In the genomic region with DNA sequence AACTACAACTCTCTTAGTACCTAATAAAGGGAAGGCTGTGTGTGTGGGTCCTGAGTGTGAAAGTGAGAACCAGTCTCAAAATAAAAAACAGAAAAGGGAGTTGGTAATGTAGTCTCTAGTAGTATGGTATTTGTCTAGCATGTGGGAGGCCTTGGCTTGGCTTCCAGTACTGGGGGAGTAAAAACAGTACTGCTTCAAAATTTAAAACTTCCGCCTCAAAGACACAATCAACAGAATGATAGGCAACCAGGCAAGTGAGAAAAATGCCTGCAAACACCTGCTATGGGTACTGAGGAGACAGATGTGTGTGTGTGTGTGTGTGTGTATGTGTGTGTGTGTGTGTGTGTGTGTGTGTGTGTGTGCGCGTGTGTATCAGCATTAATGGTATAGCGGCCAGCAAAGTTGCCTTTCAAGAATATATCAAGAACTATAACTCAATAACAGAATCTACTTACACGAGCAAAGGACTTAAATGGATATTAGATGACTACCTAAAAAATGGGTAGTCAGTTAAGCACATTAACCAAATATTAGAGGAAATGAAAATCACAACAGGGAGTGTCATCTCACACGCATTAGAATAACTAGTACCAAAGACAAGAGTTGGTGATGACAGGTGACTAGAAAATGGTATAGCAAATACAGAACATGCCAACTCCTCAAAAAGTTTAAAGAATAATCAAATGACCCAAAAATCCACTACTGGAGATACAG, we compare ENCODE assay signal across 10 mouse cellular contexts. TPM values are rescaled to one million over a fixed set of nuclear protein-coding genes. Genes with fewer than 3 reads are reported as not detected.
DNase-seq lines count a peak whose midpoint lies in the region; ATAC-seq and TF ChIP-seq lines count a peak whose summit lies in the region.
"Had no signal": no experiment of that assay in that cellular context is flagged by ENCODE, and none has a peak within 500 bp of the region (broad histone marks: within the 10 kb centered on the region; RNA-seq: fewer than 3 reads in every experiment).

No protein-coding gene starts in this region.

- WGBS in kidney, postnatal 0 days, result 90% methylated on average over 6 of the region's 6 CpGs
- WGBS in embryonic facial prominence, embryonic 11.5 days, result 94% methylated on average over 6 of the region's 6 CpGs
- 95% methylated on average over 6 of the region's 6 CpGs for WGBS in forebrain, embryonic 15.5 days
- 93% methylated on average over 6 of the region's 6 CpGs for WGBS in midbrain, embryonic 11.5 days

- TF ChIP-seq CTCF in kidney, postnatal 0 days (IDR thresholded peaks at IDR 0.05; ENCODE audit: low read depth), result no peak

- no peak overlapping the region for H3K27ac ChIP-seq in kidney, postnatal 0 days
- no peak overlapping the region for H3K27ac ChIP-seq in embryonic facial prominence, embryonic 11.5 days (replicated peaks; ENCODE audit: low read depth, low read length)
- no peak overlapping the region for H3K27ac ChIP-seq in forebrain, embryonic 15.5 days (replicated peaks)
- H3K27ac ChIP-seq in midbrain, embryonic 11.5 days (ENCODE audit: low read depth, low read length), result no peak overlapping the region

- peak overlapping the region; percentile 88 for H3K4me2 ChIP-seq in kidney, postnatal 0 days (ENCODE audit: low read length)
- H3K4me2 ChIP-seq in embryonic facial prominence, embryonic 11.5 days (ENCODE audit: low read depth, low read length), result peak overlapping the region; percentile 49; the same call in 1 of the 2 replicates
- H3K4me2 ChIP-seq in forebrain, embryonic 15.5 days (replicated peaks), result no peak overlapping the region
- peak overlapping the region; percentile 74; the same call in 1 of the 2 replicates for H3K4me2 ChIP-seq in midbrain, embryonic 11.5 days

- H3K9me3 ChIP-seq in kidney, postnatal 0 days (replicated peaks; ENCODE audit: low read length), result no peaks in the 10 kb centered on the region
- H3K9me3 ChIP-seq in embryonic facial prominence, embryonic 11.5 days (replicated peaks; ENCODE audit: control insufficient read depth, low read length), result no peaks in the 10 kb centered on the region
- H3K9me3 ChIP-seq in forebrain, embryonic 15.5 days, result no peaks in the 10 kb centered on the region
- H3K9me3 ChIP-seq in midbrain, embryonic 11.5 days (ENCODE audit: control insufficient read depth, low read length), result no peaks in the 10 kb centered on the region

- H3K36me3 ChIP-seq in kidney, postnatal 0 days (ENCODE audit: insufficient read depth, low read length), result peaks cover 6% of the 10 kb centered on the region; the same call in 1 of the 2 replicates
- H3K36me3 ChIP-seq in embryonic facial prominence, embryonic 11.5 days (replicated peaks; ENCODE audit: control insufficient read depth, insufficient read depth, low read depth, low read length), result no peaks in the 10 kb centered on the region
- peaks cover 4% of the 10 kb centered on the region; the same call in 1 of the 2 replicates for H3K36me3 ChIP-seq in forebrain, embryonic 15.5 days
- no peaks in the 10 kb centered on the region for H3K36me3 ChIP-seq in midbrain, embryonic 11.5 days (ENCODE audit: control insufficient read depth, insufficient read depth, low read length)

- no peak for DNase-seq in kidney, postnatal 0 days (ENCODE audit: low spot score)
- DNase-seq in kidney, postnatal 10 days, result no peak
- DNase-seq in embryonic facial prominence, embryonic 11.5 days (ENCODE audit: low spot score), result no peak
- DNase-seq in midbrain, embryonic 11.5 days (ENCODE audit: low spot score, missing footprints), result no peak
- DNase-seq in ovary, adult 18-20 months (ENCODE audit: low spot score), result no peak
- DNase-seq in adrenal gland, postnatal 36 days, result no peak
- no peak for DNase-seq in testis, postnatal 10 days (ENCODE audit: low spot score)
- DNase-seq: cerebellum, adult 9-10 months; heart, postnatal 36 days had no signal

- no peaks in the 10 kb centered on the region for H3K4me1 ChIP-seq in kidney, postnatal 0 days (replicated peaks; ENCODE audit: insufficient read depth, low read length)
- no peaks in the 10 kb centered on the region for H3K4me1 ChIP-seq in embryonic facial prominence, embryonic 11.5 days (ENCODE audit: control insufficient read depth, insufficient read depth, low read length)
- peaks cover 10% of the 10 kb centered on the region for H3K4me1 ChIP-seq in forebrain, embryonic 15.5 days
- H3K4me1 ChIP-seq in midbrain, embryonic 11.5 days (ENCODE audit: control insufficient read depth, insufficient read depth, low read length), result peaks cover 2% of the 10 kb centered on the region; the same call in 1 of the 2 replicates

- peak overlapping the region; percentile 84; the same call in 1 of the 2 replicates for H3K9ac ChIP-seq in kidney, postnatal 0 days (ENCODE audit: low read depth, low read length)
- H3K9ac ChIP-seq in embryonic facial prominence, embryonic 11.5 days (replicated peaks; ENCODE audit: low read length), result no peak overlapping the region
- no peak overlapping the region for H3K9ac ChIP-seq in forebrain, embryonic 15.5 days (replicated peaks)
- H3K9ac ChIP-seq in midbrain, embryonic 11.5 days (ENCODE audit: low read length), result no peak overlapping the region

- no peaks in the 10 kb centered on the region for H3K27me3 ChIP-seq in kidney, postnatal 0 days (ENCODE audit: insufficient read depth, low read length)
- no peaks in the 10 kb centered on the region for H3K27me3 ChIP-seq in embryonic facial prominence, embryonic 11.5 days (ENCODE audit: control insufficient read depth, insufficient read depth, low read length)
- no peaks in the 10 kb centered on the region for H3K27me3 ChIP-seq in forebrain, embryonic 15.5 days
- no peaks in the 10 kb centered on the region for H3K27me3 ChIP-seq in midbrain, embryonic 11.5 days (ENCODE audit: control insufficient read depth, insufficient read depth, low read length)

- no peak overlapping the region for H3K4me3 ChIP-seq in kidney, postnatal 0 days (replicated peaks; ENCODE audit: low read depth, low read length)
- H3K4me3 ChIP-seq in embryonic facial prominence, embryonic 11.5 days (ENCODE audit: low read depth, low read length), result no peak overlapping the region; the same call in 1 of the 2 replicates
- H3K4me3 ChIP-seq in forebrain, embryonic 15.5 days, result peak overlapping the region; percentile 71; the same call in 1 of the 2 replicates
- H3K4me3 ChIP-seq in midbrain, embryonic 11.5 days (ENCODE audit: low read depth, low read length), result peak overlapping the region; percentile 81; the same call in 1 of the 2 replicates

- no peak for ATAC-seq in kidney, postnatal 0 days (replicated peaks; ENCODE audit: low FRiP score, low read depth)
- ATAC-seq in embryonic facial prominence, embryonic 11.5 days (replicated peaks; ENCODE audit: insufficient number of reproducible peaks, low FRiP score, low TSS enrichment, low read depth), result no peak
- no peak for ATAC-seq in forebrain, embryonic 15.5 days (replicated peaks)
- ATAC-seq in midbrain, embryonic 11.5 days (ENCODE audit: low FRiP score), result no peak

RNA-seq across cellular contexts. Expression of a gene that starts 1.5 kb away (rescaled TPM):
- 21.8 and 23.5 TPM in 2 replicates for polyA plus RNA-seq in kidney, postnatal 0 days (2015; fragmentation: Nextera tagmentation; extraction: Ambion mirVana)
- polyA plus RNA-seq in embryonic facial prominence, embryonic 11.5 days (2014; fragmentation: Nextera tagmentation; extraction: Ambion mirVana), result 27.9 and 31.4 TPM in 2 replicates
- polyA plus RNA-seq in forebrain, embryonic 15.5 days (2015; fragmentation: Nextera tagmentation; extraction: Ambion mirVana), result 24.7 and 25.0 TPM in 2 replicates
- 28.6 and 29.5 TPM in 2 replicates for polyA plus RNA-seq in midbrain, embryonic 11.5 days (2014; fragmentation: Nextera tagmentation; extraction: Ambion mirVana)
- total RNA-seq in adrenal gland, postnatal 36 days (2021), result 10 to 100 TPM; 19.8 to 25.7 TPM

RNA-seq across cellular contexts. Expression of a gene that starts 25.4 kb away (rescaled TPM):
- 41.0 and 46.7 TPM in 2 replicates for polyA plus RNA-seq in kidney, postnatal 0 days (2015; fragmentation: Nextera tagmentation; extraction: Ambion mirVana)
- polyA plus RNA-seq in embryonic facial prominence, embryonic 11.5 days (2014; fragmentation: Nextera tagmentation; extraction: Ambion mirVana), result 54.6 and 56.3 TPM in 2 replicates
- 84.8 and 84.9 TPM in 2 replicates for polyA plus RNA-seq in forebrain, embryonic 15.5 days (2015; fragmentation: Nextera tagmentation; extraction: Ambion mirVana)
- 64.3 and 69.2 TPM in 2 replicates for polyA plus RNA-seq in midbrain, embryonic 11.5 days (2014; fragmentation: Nextera tagmentation; extraction: Ambion mirVana)
- 10 to 100 TPM; 36.6 to 44.1 TPM for total RNA-seq in adrenal gland, postnatal 36 days (2021)

Comparison
In these comparisons a context has a peak if more than half of its experiments do, and no peak if none do; other contexts are left out.
1. H3K4me3 ChIP-seq: peak in forebrain, embryonic 15.5 days (single experiment) and midbrain, embryonic 11.5 days (single experiment); none in kidney, postnatal 0 days (single experiment) and embryonic facial prominence, embryonic 11.5 days (single experiment).